Mouse (Mus musculus): ENCODE measurements around the gene Bcar1. TPM values are rescaled to one million over a fixed set of nuclear protein-coding genes. Genes with fewer than 3 reads are reported as not detected.

Gene Bcar1
- polyA plus RNA-seq, 1 experiment from 2014 or later = 52.1 TPM

DNA sequence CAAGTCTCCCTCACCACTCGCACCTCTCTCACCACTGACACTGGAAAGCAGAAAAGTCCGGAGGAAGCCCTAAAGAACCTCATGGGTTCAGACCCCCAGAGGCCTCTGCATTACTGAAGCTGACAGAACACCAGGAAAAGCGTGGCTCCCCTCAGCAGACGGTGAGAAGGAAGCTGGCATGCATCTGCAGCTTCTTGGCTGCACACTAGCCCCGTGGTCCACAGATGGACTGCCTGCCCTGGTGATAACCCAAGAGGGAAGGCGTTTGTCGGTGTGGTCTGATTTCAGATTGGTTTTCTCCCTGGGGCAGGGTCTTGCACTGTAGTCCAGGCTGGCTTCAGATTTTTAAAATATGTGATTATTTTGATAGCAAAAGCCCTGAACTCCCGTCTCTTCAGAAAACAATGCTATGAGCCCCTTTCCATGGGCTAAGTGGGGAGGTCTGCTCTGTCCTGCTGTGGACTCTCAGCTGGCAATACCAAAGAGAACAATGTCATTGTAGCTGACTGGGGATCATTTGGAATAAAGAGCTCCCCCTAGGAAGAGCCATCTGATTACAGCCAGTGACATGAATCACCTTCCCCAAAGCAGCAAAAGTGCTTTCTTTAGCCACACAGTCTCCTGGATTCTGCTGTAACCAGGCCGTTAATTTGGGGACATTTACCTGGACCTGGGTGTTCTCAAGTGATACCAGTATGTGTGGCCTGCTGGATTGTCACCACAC is 39.2 kb upstream of the Bcar1 start:
- Histone ChIP-seq H3K27me3 (ENCODE audit: control insufficient read depth, insufficient read depth, low read length) (no peaks in the 10 kb centered on the region), H3K9ac (no peak overlapping the region), H3K4me3 (replicated peaks; ENCODE audit: low read length) (no peak overlapping the region), H3K9me3 (ENCODE audit: control insufficient read depth, low read length) (no peaks in the 10 kb centered on the region), H3K4me1 (replicated peaks; ENCODE audit: control insufficient read depth, insufficient read depth, low read length) (peaks cover 32% of the 10 kb centered on the region), H3K27ac (peak overlapping the region; percentile 3; the same call in 1 of the 2 replicates), H3K36me3 (replicated peaks; ENCODE audit: control insufficient read depth, insufficient read depth) (no peaks in the 10 kb centered on the region), H3K4me2 (replicated peaks) (no peak overlapping the region)
- ATAC-seq (ENCODE audit: low FRiP score) (no peak), DNase-seq (ENCODE audit: low spot score) (no peak)
- WGBS = 45% methylated on average over 9 of the region's 9 CpGs

DNA sequence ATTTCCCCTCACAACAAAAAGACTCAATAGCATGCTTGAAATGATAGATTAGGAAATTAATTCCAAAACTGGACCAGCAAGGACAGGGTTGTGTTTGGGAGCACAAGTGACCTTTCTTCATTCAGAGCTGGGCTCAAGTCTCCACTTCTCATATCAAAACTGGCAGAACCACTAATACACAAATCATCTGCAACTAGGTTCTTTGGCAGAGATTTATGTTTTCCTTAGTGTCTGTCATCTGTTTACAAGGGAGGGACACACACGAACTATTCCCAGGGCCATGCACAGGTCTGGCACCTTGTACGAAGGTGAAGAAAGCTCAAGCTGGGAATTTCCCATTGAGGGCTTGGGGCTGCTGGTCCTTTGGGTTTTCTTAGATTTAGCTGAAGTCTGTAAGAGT is 38.6 kb upstream of the Bcar1 start:
- no peaks in the 10 kb centered on the region for H3K36me3 ChIP-seq (replicated peaks; ENCODE audit: control insufficient read depth, insufficient read depth)
- ATAC-seq (ENCODE audit: low FRiP score) (no peak), DNase-seq (ENCODE audit: low spot score) (no peak)
- no peaks in the 10 kb centered on the region for H3K27me3 ChIP-seq (ENCODE audit: control insufficient read depth, insufficient read depth, low read length)
- H3K4me2 ChIP-seq (replicated peaks) = no peak overlapping the region
- no peaks in the 10 kb centered on the region for H3K9me3 ChIP-seq (ENCODE audit: control insufficient read depth, low read length)
- no peak overlapping the region for H3K9ac ChIP-seq
- no peak overlapping the region for H3K27ac ChIP-seq
- WGBS = 87% methylated on average over 2 of the region's 2 CpGs
- no peak overlapping the region for H3K4me3 ChIP-seq (replicated peaks; ENCODE audit: low read length)
- peaks cover 27% of the 10 kb centered on the region for H3K4me1 ChIP-seq (replicated peaks; ENCODE audit: control insufficient read depth, insufficient read depth, low read length)

DNA sequence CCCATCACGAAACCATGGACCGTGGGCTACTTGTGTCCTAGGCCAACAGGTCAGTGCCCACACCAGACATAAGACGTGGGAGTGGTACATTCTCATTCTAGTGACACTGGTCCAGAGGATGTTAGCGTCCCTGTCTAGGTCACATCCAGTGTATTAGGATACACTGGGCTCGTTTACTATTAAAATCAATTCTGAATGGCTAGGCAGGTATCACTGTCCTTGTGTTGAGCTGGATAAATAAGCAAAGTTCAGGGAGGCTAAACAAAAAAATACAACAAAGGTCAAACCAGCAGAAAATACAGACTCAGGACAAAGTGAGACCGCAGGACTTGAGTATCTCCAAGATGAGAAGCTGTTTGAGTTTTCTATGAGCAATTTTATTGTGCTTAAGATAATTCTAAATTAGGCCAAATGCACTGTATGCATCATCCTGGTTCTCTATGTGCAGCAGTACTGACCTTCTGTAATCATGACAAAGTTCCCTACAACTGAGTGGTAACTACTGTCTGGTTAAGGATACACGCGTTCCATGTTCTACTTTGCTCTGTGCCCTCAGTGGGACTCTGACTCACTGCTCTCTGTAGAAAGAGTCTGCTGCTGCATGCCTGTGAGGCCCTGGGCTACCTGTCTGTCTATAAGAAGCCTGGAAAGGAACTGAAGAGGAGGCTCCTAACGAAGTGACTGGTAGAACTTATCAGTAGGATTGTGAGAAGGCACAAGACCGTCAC is 37.3 kb upstream of the Bcar1 start:
- Histone ChIP-seq H3K27me3 (ENCODE audit: control insufficient read depth, insufficient read depth, low read length) (no peaks in the 10 kb centered on the region), H3K9me3 (ENCODE audit: control insufficient read depth, low read length) (no peaks in the 10 kb centered on the region), H3K4me3 (replicated peaks; ENCODE audit: low read length) (no peak overlapping the region), H3K36me3 (replicated peaks; ENCODE audit: control insufficient read depth, insufficient read depth) (no peaks in the 10 kb centered on the region; the same call in 1 of the 2 replicates), H3K4me2 (replicated peaks) (no peak overlapping the region), H3K4me1 (replicated peaks; ENCODE audit: control insufficient read depth, insufficient read depth, low read length) (peaks cover 17% of the 10 kb centered on the region; the same call in 1 of the 2 replicates), H3K27ac (no peak overlapping the region), H3K9ac (no peak overlapping the region)
- WGBS = 87% methylated on average over 10 of the region's 10 CpGs
- DNase-seq (ENCODE audit: low spot score) (no peak), ATAC-seq (ENCODE audit: low FRiP score) (no peak)

DNA sequence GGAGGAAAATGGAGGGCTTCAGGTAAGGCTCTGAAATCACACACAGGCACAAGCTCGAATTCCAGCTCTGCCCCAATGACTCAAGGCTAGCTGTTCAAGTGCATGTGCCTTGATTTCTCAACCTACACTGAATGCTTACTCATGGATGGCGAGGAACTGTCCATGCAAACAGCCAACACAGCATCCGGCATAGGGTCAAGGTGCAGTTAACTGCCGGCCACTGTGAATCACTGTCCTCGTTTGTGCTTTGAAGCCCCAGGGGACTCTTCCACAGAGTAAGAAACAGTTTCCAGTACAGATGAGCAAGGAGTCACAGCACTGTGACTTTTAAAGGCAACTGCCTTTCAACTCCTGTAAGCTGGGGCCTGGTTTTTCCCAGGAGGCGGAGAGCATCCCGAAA is 36.1 kb upstream of the Bcar1 start:
- H3K4me3 ChIP-seq (replicated peaks; ENCODE audit: low read length) = no peak overlapping the region
- DNase-seq (ENCODE audit: low spot score) (no peak), ATAC-seq (ENCODE audit: low FRiP score) (no peak)
- no peak overlapping the region for H3K9ac ChIP-seq
- no peak overlapping the region for H3K4me2 ChIP-seq (replicated peaks)
- WGBS = 81% methylated on average over 7 of the region's 7 CpGs
- peaks cover 17% of the 10 kb centered on the region; the same call in 1 of the 2 replicates for H3K4me1 ChIP-seq (replicated peaks; ENCODE audit: control insufficient read depth, insufficient read depth, low read length)
- no peaks in the 10 kb centered on the region for H3K27me3 ChIP-seq (ENCODE audit: control insufficient read depth, insufficient read depth, low read length)
- no peaks in the 10 kb centered on the region; the same call in 1 of the 2 replicates for H3K36me3 ChIP-seq (replicated peaks; ENCODE audit: control insufficient read depth, insufficient read depth)
- no peak overlapping the region for H3K27ac ChIP-seq
- H3K9me3 ChIP-seq (ENCODE audit: control insufficient read depth, low read length) = no peaks in the 10 kb centered on the region

DNA sequence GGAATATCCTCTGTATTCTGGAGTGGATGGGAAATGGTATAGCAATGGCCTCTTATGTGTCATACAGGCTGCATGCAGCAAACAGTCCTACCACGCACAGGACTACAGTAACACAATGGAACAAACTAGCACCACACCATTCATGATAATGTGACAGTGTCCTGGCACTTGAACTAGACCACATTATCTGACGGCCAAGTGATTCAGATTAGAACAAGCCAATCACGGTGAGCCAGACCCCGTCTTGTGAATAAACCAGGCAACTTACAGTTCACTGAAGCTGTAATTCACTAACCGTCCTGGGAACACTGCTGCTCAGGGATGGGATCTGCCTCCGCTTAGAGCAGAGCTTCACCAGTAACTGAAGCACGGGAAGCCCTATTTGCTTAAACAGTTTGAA is 35.2 kb upstream of the Bcar1 start:
- WGBS = 48% methylated on average over 7 of the region's 7 CpGs
- Histone ChIP-seq H3K4me3 (replicated peaks; ENCODE audit: low read length) (no peak overlapping the region), H3K36me3 (replicated peaks; ENCODE audit: control insufficient read depth, insufficient read depth) (no peaks in the 10 kb centered on the region; the same call in 1 of the 2 replicates), H3K4me1 (replicated peaks; ENCODE audit: control insufficient read depth, insufficient read depth, low read length) (peaks cover 17% of the 10 kb centered on the region; the same call in 1 of the 2 replicates), H3K27me3 (ENCODE audit: control insufficient read depth, insufficient read depth, low read length) (no peaks in the 10 kb centered on the region), H3K9ac (no peak overlapping the region), H3K27ac (peak overlapping the region; percentile 22; the same call in 1 of the 2 replicates), H3K9me3 (ENCODE audit: control insufficient read depth, low read length) (no peaks in the 10 kb centered on the region), H3K4me2 (replicated peaks) (no peak overlapping the region)
- ATAC-seq (ENCODE audit: low FRiP score) = peak; percentile 37; the same call in 1 of the 2 replicates
- DNase-seq (ENCODE audit: low spot score) = no peak

DNA sequence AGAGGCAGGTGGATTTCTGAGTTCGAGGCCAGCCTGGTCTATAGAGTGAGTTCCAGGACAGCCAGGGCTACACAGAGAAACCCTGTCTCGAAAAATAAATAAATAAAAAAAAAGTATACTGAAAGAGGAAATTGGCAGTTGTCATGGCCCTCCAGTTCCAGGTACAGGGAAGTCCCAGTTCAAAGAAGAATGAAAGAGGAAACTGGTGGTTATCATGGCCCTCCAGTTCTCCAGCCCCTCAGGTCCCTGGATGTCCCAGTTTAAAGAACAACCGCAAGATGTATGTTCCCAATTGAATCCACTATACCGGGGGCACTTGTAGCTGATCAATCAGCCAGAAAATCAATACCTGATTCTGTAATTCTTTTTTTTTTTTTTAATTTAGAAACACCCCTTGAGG is 32.9 kb upstream of the Bcar1 start:
- DNase-seq (ENCODE audit: low spot score) (no peak), ATAC-seq (ENCODE audit: low FRiP score) (no peak)
- peaks cover 9% of the 10 kb centered on the region; the same call in 1 of the 2 replicates for H3K4me1 ChIP-seq (replicated peaks; ENCODE audit: control insufficient read depth, insufficient read depth, low read length)
- WGBS = 93% methylated on average over 4 of the region's 4 CpGs
- H3K9ac ChIP-seq = no peak overlapping the region
- H3K27ac ChIP-seq = no peak overlapping the region
- H3K27me3 ChIP-seq (ENCODE audit: control insufficient read depth, insufficient read depth, low read length) = no peaks in the 10 kb centered on the region
- H3K36me3 ChIP-seq (replicated peaks; ENCODE audit: control insufficient read depth, insufficient read depth) = no peaks in the 10 kb centered on the region; the same call in 1 of the 2 replicates
- H3K4me3 ChIP-seq (replicated peaks; ENCODE audit: low read length) = no peak overlapping the region
- H3K4me2 ChIP-seq (replicated peaks) = no peak overlapping the region
- no peaks in the 10 kb centered on the region for H3K9me3 ChIP-seq (ENCODE audit: control insufficient read depth, low read length)

DNA sequence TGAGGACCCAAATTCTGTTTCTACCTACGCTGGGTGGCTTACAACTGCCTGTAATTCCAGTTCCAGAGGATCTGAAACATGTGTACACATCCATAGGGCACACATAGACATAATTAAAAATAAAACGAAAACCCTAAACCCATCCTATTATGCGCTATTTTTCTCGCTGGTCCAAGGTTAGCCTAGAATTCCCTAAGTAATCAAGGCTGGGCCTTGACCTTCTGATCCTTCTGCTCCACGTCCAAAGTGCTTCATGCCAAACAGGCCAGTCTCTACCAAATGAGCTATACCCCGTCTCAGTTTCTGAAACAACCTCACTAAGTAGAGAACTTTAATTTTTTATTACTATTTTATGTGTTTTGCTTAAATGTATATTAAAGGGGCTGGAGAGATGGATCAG is 32.2 kb upstream of the Bcar1 start:
- Histone ChIP-seq H3K9ac (no peak overlapping the region), H3K4me1 (replicated peaks; ENCODE audit: control insufficient read depth, insufficient read depth, low read length) (peaks cover 9% of the 10 kb centered on the region; the same call in 1 of the 2 replicates), H3K4me3 (replicated peaks; ENCODE audit: low read length) (no peak overlapping the region), H3K4me2 (replicated peaks) (no peak overlapping the region), H3K27me3 (ENCODE audit: control insufficient read depth, insufficient read depth, low read length) (no peaks in the 10 kb centered on the region), H3K9me3 (ENCODE audit: control insufficient read depth, low read length) (no peaks in the 10 kb centered on the region), H3K27ac (no peak overlapping the region), H3K36me3 (replicated peaks; ENCODE audit: control insufficient read depth, insufficient read depth) (no peaks in the 10 kb centered on the region; the same call in 1 of the 2 replicates)
- no peak for ATAC-seq (ENCODE audit: low FRiP score)
- 95% methylated on average over 6 of the region's 6 CpGs for WGBS
- DNase-seq (ENCODE audit: low spot score) = no peak

DNA sequence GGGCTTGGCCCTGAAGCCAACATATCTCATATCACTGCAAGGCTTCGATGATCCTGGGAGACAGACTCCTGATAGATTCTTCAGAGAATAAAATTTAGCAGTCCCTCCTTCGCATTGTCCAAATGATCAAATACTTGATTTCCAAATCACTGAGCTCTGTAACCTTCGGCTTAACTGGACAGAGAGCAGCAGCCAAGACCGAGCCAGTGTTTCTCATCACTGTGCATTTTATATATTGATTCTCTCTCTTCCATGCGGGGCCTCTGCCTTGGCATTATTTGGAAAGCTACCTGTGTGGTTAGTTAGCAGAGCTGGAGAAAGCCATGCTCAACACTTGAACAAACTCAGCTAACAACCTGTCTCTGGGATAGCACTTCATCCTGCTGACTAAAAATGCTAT is 29.9 kb upstream of the Bcar1 start:
- no peak for ATAC-seq (ENCODE audit: low FRiP score)
- Histone ChIP-seq H3K4me1 (replicated peaks; ENCODE audit: control insufficient read depth, insufficient read depth, low read length) (peaks cover 22% of the 10 kb centered on the region), H3K27ac (no peak overlapping the region), H3K4me3 (replicated peaks; ENCODE audit: low read length) (no peak overlapping the region), H3K4me2 (replicated peaks) (no peak overlapping the region), H3K27me3 (ENCODE audit: control insufficient read depth, insufficient read depth, low read length) (no peaks in the 10 kb centered on the region), H3K9ac (no peak overlapping the region), H3K36me3 (replicated peaks; ENCODE audit: control insufficient read depth, insufficient read depth) (peaks cover 2% of the 10 kb centered on the region; the same call in 1 of the 2 replicates), H3K9me3 (ENCODE audit: control insufficient read depth, low read length) (no peaks in the 10 kb centered on the region)
- WGBS = 94% methylated on average over 5 of the region's 5 CpGs
- DNase-seq (ENCODE audit: low spot score) = no peak

DNA sequence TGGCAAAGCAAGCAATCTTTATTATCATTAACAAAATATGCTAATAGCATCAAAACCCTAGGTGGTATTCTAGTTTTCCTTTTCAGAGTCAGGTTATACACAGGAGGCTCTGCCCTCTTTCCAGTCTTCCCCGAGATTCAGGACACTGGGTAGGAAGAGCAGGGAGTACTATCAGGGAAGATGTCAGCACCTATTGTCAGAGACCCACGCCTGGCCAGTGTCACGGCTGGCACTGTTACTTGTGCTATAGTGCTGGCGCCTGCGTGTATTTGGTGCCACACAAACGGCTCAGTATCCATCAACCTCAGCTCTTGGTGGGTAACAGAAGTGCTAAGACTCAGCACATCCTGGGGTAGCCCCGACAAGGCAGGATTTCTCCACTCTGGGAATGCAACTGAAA is 29.4 kb upstream of the Bcar1 start:
- Histone ChIP-seq H3K9me3 (ENCODE audit: control insufficient read depth, low read length) (no peaks in the 10 kb centered on the region), H3K4me3 (replicated peaks; ENCODE audit: low read length) (no peak overlapping the region), H3K27ac (no peak overlapping the region), H3K36me3 (replicated peaks; ENCODE audit: control insufficient read depth, insufficient read depth) (peaks cover 6% of the 10 kb centered on the region; the same call in 1 of the 2 replicates), H3K9ac (no peak overlapping the region), H3K4me1 (replicated peaks; ENCODE audit: control insufficient read depth, insufficient read depth, low read length) (peaks cover 17% of the 10 kb centered on the region), H3K27me3 (ENCODE audit: control insufficient read depth, insufficient read depth, low read length) (no peaks in the 10 kb centered on the region), H3K4me2 (replicated peaks) (no peak overlapping the region)
- DNase-seq (ENCODE audit: low spot score) (no peak), ATAC-seq (ENCODE audit: low FRiP score) (no peak)
- 87% methylated on average over 7 of the region's 7 CpGs for WGBS
